Mouse (Mus musculus) kidney, postnatal 0 days (tissue): ENCODE data around the gene Gm10228. TPM values are rescaled to one million over a fixed set of nuclear protein-coding genes. Genes with fewer than 3 reads are reported as not detected.
"Not testable (repeated sequence)": the region's sequence is repeated elsewhere in the genome, so short reads cannot be mapped to it uniquely, and the experiment has no call there.

Experiments
- ATAC-seq: fragments of 200-750 bp; cut with Nextera tagmentation; replicated peaks from 2 replicates; pipeline ENCODE4 v1.8.0; 2017; ENCODE audit warnings: low read depth, moderate number of reproducible peaks, moderate TSS enrichment, moderate library complexity; ENCODE audit not compliant: low FRiP score
- DNase-seq: peaks from one replicate; pipeline ENCODE4 v3.0.0-alpha.2; 2016; ENCODE audit warnings: low spot score
- H3K27ac ChIP-seq: fragments of 300-500 bp; sonication (generic); 2 replicates; pipeline ENCODE4 v1.5.1; 2014; ENCODE audit warnings: mild to moderate bottlenecking
- H3K27me3 ChIP-seq: fragments of 300-500 bp; sonication (generic); 2 replicates; pipeline ENCODE4 v1.6.1; 2014; ENCODE audit warnings: low read length, mixed read lengths; ENCODE audit not compliant: insufficient read depth
- H3K36me3 ChIP-seq: fragments of 300-500 bp; sonication (generic); 2 replicates; pipeline ENCODE4 v1.6.1; 2014; ENCODE audit warnings: low read length, mixed read lengths; ENCODE audit not compliant: insufficient read depth
- H3K4me1 ChIP-seq: fragments of 300-500 bp; sonication (generic); replicated peaks from 2 replicates; pipeline ENCODE4 v1.6.1; 2014; ENCODE audit warnings: antibody characterized with exemption, low read length, mixed read lengths; ENCODE audit not compliant: insufficient read depth
- H3K4me2 ChIP-seq: fragments of 300-500 bp; sonication (generic); 2 replicates; pipeline ENCODE4 v1.6.1; 2014; ENCODE audit warnings: mild to moderate bottlenecking, low read length, moderate library complexity, mixed read lengths
- H3K4me3 ChIP-seq: fragments of 300-500 bp; sonication (generic); replicated peaks from 2 replicates; pipeline ENCODE4 v1.5.1; 2014; ENCODE audit warnings: low read depth, low read length
- H3K9ac ChIP-seq: fragments of 300-500 bp; sonication (generic); 2 replicates; pipeline ENCODE4 v1.6.1; 2014; ENCODE audit warnings: low read depth, low read length
- H3K9me3 ChIP-seq: fragments of 300-500 bp; sonication (generic); replicated peaks from 2 replicates; pipeline ENCODE4 v1.6.1; 2016; ENCODE audit warnings: low read length, inconsistent platforms, mixed read lengths
- CTCF ChIP-seq: IDR thresholded peaks from 2 replicates; pipeline ENCODE4 v1.5.1; 2016; ENCODE audit warnings: antibody characterized with exemption, low read depth, mild to moderate bottlenecking, moderate library complexity
- WGBS: fragments of 180-500 bp; shearing (Covaris S2); extraction: QIAGEN DNeasy Blood & Tissue Kit; methylation state at CpG from one replicate; pipeline ENCODE4 v1.1.7; 2014; 5-methylcytosine and 5-hydroxymethylcytosine counted together
- polyA plus RNA-seq: library from polyadenylated mRNA; unstranded; fragments of >200 nt; fragmentation: Nextera tagmentation; extraction: Ambion mirVana; gene quantifications from 2 replicates; pipeline ENCODE4 v1.2.1, GENCODE M21; 2015

Gene Gm10228
- not detected in 2 replicates for polyA plus RNA-seq

- not testable (repeated sequence) for H3K4me3 ChIP-seq, H3K9ac ChIP-seq, H3K27me3 ChIP-seq, H3K27ac ChIP-seq, H3K4me2 ChIP-seq, ATAC-seq, DNase-seq, H3K4me1 ChIP-seq, H3K36me3 ChIP-seq, H3K9me3 ChIP-seq
- 90% methylated on average over 2 of the region's 4 CpGs for WGBS
These were observed at the start of gene Gm10228 for GRCm38 (mm10) chr16:89041372-89041771. TSS of gene Gm10228 (minus strand) at chr16:89041472.

GRCm38 (mm10) chr16:89071041-89071440 is 29.8 kb upstream of the Gm10228 start:
- not testable (repeated sequence) for ATAC-seq, H3K4me2 ChIP-seq, H3K9ac ChIP-seq, H3K4me3 ChIP-seq, H3K4me1 ChIP-seq, H3K9me3 ChIP-seq, H3K27me3 ChIP-seq, H3K27ac ChIP-seq, H3K36me3 ChIP-seq
- DNase-seq, result peak; percentile 54
- WGBS, result 76% methylated on average over 2 of the region's 2 CpGs

GRCm38 (mm10) chr16:89063902-89064301 is 22.6 kb upstream of the Gm10228 start, which contains the start of gene 1110025L11Rik:
TSS of gene 1110025L11Rik (minus strand) at chr16:89064002.
- WGBS, result no CpG with 5 or more reads among the region's 2 CpGs
- not testable (repeated sequence) for ATAC-seq

GRCm38 (mm10) chr16:89047783-89048182 is 6.5 kb upstream of the Gm10228 start, which contains the start of gene Krtap6-5:
TSS of gene Krtap6-5 (minus strand) at chr16:89047883.
- no peaks in the 10 kb centered on the region for H3K9me3 ChIP-seq
- H3K9ac ChIP-seq, result no peak within 1 kb of the TSS
- no peaks in the 10 kb centered on the region for H3K36me3 ChIP-seq
- H3K4me2 ChIP-seq, result no peak within 1 kb of the TSS
- H3K4me1 ChIP-seq, result no peaks in the 10 kb centered on the region
- ATAC-seq (no peak), DNase-seq (no peak)
- no peak for TF ChIP-seq CTCF
- H3K27me3 ChIP-seq, result no peaks in the 10 kb centered on the region
- WGBS, result 72% methylated on average over 3 of the region's 3 CpGs
- no peak within 1 kb of the TSS for H3K4me3 ChIP-seq
- H3K27ac ChIP-seq, result no peak within 1 kb of the TSS

More at GRCm38 (mm10) chr16:89063902-89064301, 22.6 kb upstream of the Gm10228 start, which contains the start of gene 1110025L11Rik:
- H3K27ac ChIP-seq, H3K27me3 ChIP-seq, DNase-seq, H3K4me2 ChIP-seq, H3K36me3 ChIP-seq, H3K4me1 ChIP-seq, H3K4me3 ChIP-seq, H3K9me3 ChIP-seq, H3K9ac ChIP-seq: not testable (repeated sequence)

GRCm38 (mm10) chr16:89031399-89031798 is 9.9 kb downstream of the Gm10228 start, which contains the start of gene Krtap6-1:
TSS of gene Krtap6-1 (plus strand) at chr16:89031699.
- H3K9me3 ChIP-seq, H3K27me3 ChIP-seq, H3K4me2 ChIP-seq, H3K9ac ChIP-seq, ATAC-seq, H3K27ac ChIP-seq, H3K4me1 ChIP-seq, DNase-seq, H3K4me3 ChIP-seq, H3K36me3 ChIP-seq: not testable (repeated sequence)
- 91% methylated on average over 3 of the region's 3 CpGs for WGBS

GRCm38 (mm10) chr16:89014984-89015383 is 26.3 kb downstream of the Gm10228 start, which contains the start of gene Gm10229:
TSS of gene Gm10229 (plus strand) at chr16:89015284.
- not testable (repeated sequence) for H3K27me3 ChIP-seq, H3K4me3 ChIP-seq
- WGBS, result 90% methylated on average over 1 of the region's 3 CpGs

GRCm38 (mm10) chr16:89013973-89014372 is 27.3 kb downstream of the Gm10228 start:
- H3K36me3 ChIP-seq, result no peaks in the 10 kb centered on the region
- no peaks in the 10 kb centered on the region for H3K4me1 ChIP-seq
- no peak overlapping the region for H3K4me2 ChIP-seq
- H3K4me3 ChIP-seq, result no peak overlapping the region
- no peak for TF ChIP-seq CTCF
- no peaks in the 10 kb centered on the region for H3K27me3 ChIP-seq
- no peak overlapping the region for H3K9ac ChIP-seq
- WGBS, result 95% methylated on average over 3 of the region's 3 CpGs
- H3K9me3 ChIP-seq, result no peaks in the 10 kb centered on the region
- no peak overlapping the region for H3K27ac ChIP-seq
- DNase-seq (no peak), ATAC-seq (no peak)

More at GRCm38 (mm10) chr16:89014984-89015383, 26.3 kb downstream of the Gm10228 start, which contains the start of gene Gm10229:
- H3K4me1 ChIP-seq, DNase-seq, H3K36me3 ChIP-seq, ATAC-seq, H3K4me2 ChIP-seq, H3K27ac ChIP-seq, H3K9ac ChIP-seq, H3K9me3 ChIP-seq: not testable (repeated sequence)
